Mouse (Mus musculus) left cerebral cortex, postnatal 4 days (tissue): ENCODE results near the gene Faiml. TPM values are rescaled to one million over a fixed set of nuclear protein-coding genes. Genes with fewer than 3 reads are reported as not detected.
A peak's percentile ranks its signal among the peaks of the same experiment; 100 is the strongest.

Experiments
- DNase-seq: peaks from one replicate; pipeline ENCODE4 v3.0.0-alpha.2; 2022
- intact Hi-C: fragments of 180-260 bp; cut with DNase I; formaldehyde crosslinking; loops from one replicate; pipeline ENCODE4 v1.15.1; 2025
- total RNA-seq, 2 experiments: library from RNA; stranded (reverse); gene quantifications; 2 replicates each; pipeline ENCODE4 v1.2.3; 2021

Faiml gene
- total RNA-seq, 2 experiments from 2014 or later: not detected

- intact Hi-C loops: no loop called here
- no peak for DNase-seq
These were observed 53.9 kb downstream of the Faiml start for GRCm38 (mm10) chr9:99183043-99183670.

- intact Hi-C loops: no loop called here
- no peak for DNase-seq
These were observed 54.9 kb downstream of the Faiml start for GRCm38 (mm10) chr9:99182121-99182520.

- peak; percentile 62 for DNase-seq
- intact Hi-C loops: no loop called here
These were observed 56.8 kb downstream of the Faiml start for GRCm38 (mm10) chr9:99180272-99180671.

Other genes with a start within 250 kb of the Faiml start
- gene Gm1123, start 201.5 kb downstream of the Faiml start, total RNA-seq: not detected
- 10 to 100 TPM; 16.8 to 18.5 TPM for gene Pik3cb, start 96.6 kb downstream of the Faiml start, total RNA-seq
- 10 to 100 TPM; 19.3 to 23.6 TPM for gene Cep70, start 6.1 kb upstream of the Faiml start, total RNA-seq
- gene Esyt3, start 121.3 kb upstream of the Faiml start, total RNA-seq: 1 to 10 TPM; 1.6 to 3.3 TPM
- gene Mras, start 200.1 kb upstream of the Faiml start, total RNA-seq: 10 to 100 TPM; 66.3 to 72.2 TPM
- gene Nme9, start 214.2 kb upstream of the Faiml start, total RNA-seq: under 1 TPM in 1 of 2 experiments, not detected in 1; 0.48 TPM